ENCODE assay signal across 15 mouse cellular contexts in genomic region chr1:86834351-86834987, GRCm38 (mm10).
DNase-seq lines count a peak whose midpoint lies in the region; ATAC-seq and TF ChIP-seq lines count a peak whose summit lies in the region.
"Had no signal": no experiment of that assay in that cellular context is flagged by ENCODE, and none has a peak within 500 bp of the region (broad histone marks: within the 10 kb centered on the region; RNA-seq: fewer than 3 reads in every experiment).

No protein-coding gene starts in this region.

- TF ChIP-seq CTCF in lung, postnatal 0 days (IDR thresholded peaks at IDR 0.05): no peak

- H3K9ac ChIP-seq in heart, embryonic 13.5 days: no peak overlapping the region
- no peak overlapping the region for H3K9ac ChIP-seq in lung, postnatal 0 days (replicated peaks; ENCODE audit: low read depth)
- no peak overlapping the region for H3K9ac ChIP-seq in kidney, embryonic 14.5 days (ENCODE audit: low read depth, low read length)
- no peak overlapping the region for H3K9ac ChIP-seq in stomach, embryonic 16.5 days (ENCODE audit: low read length)
- H3K9ac ChIP-seq in liver, embryonic 12.5 days: no peak overlapping the region
- H3K9ac ChIP-seq in forebrain, embryonic 15.5 days (replicated peaks): no peak overlapping the region
- H3K9ac ChIP-seq: hindbrain, embryonic 12.5 days; midbrain, embryonic 15.5 days; neural tube, embryonic 12.5 days had no signal

- intact Hi-C loops in heart, postnatal 25 days (cut with DNase I): no loop called here

- TF ChIP-seq EP300 in lung, postnatal 0 days (IDR thresholded peaks at IDR 0.05): no peak

- H3K4me3 ChIP-seq in heart, embryonic 13.5 days: no peak overlapping the region
- no peak overlapping the region for H3K4me3 ChIP-seq in lung, postnatal 0 days (ENCODE audit: low read depth, low read length)
- H3K4me3 ChIP-seq in kidney, embryonic 14.5 days (ENCODE audit: low read length): no peak overlapping the region
- no peak overlapping the region for H3K4me3 ChIP-seq in stomach, embryonic 16.5 days (replicated peaks; ENCODE audit: low read length)
- no peak overlapping the region for H3K4me3 ChIP-seq in liver, embryonic 12.5 days
- no peak overlapping the region for H3K4me3 ChIP-seq in forebrain, embryonic 15.5 days
- H3K4me3 ChIP-seq: hindbrain, embryonic 12.5 days; midbrain, embryonic 15.5 days; neural tube, embryonic 12.5 days had no signal

- DNase-seq in heart, postnatal 25 days (ENCODE audit: low spot score): no peak
- peak; percentile 10 for DNase-seq in lung, postnatal 0 days (ENCODE audit: low spot score)
- no peak for DNase-seq in lung, adult 18-20 months
- DNase-seq: adrenal gland, postnatal 25 days; B cell, adult 2 months; lung, postnatal 10 days had no signal

- no peaks in the 10 kb centered on the region for H3K27me3 ChIP-seq in heart, embryonic 13.5 days (replicated peaks)
- H3K27me3 ChIP-seq in lung, postnatal 0 days (replicated peaks; ENCODE audit: insufficient read depth, low read length): no peaks in the 10 kb centered on the region
- no peaks in the 10 kb centered on the region for H3K27me3 ChIP-seq in kidney, embryonic 14.5 days (ENCODE audit: control insufficient read depth, insufficient read depth, low read length)
- no peaks in the 10 kb centered on the region for H3K27me3 ChIP-seq in stomach, embryonic 16.5 days (ENCODE audit: control insufficient read depth, insufficient read depth, low read length)
- H3K27me3 ChIP-seq in liver, embryonic 12.5 days (replicated peaks): no peaks in the 10 kb centered on the region
- no peaks in the 10 kb centered on the region for H3K27me3 ChIP-seq in forebrain, embryonic 15.5 days
- H3K27me3 ChIP-seq: hindbrain, embryonic 12.5 days; midbrain, embryonic 15.5 days; neural tube, embryonic 12.5 days had no signal

- H3K27ac ChIP-seq in heart, embryonic 13.5 days (replicated peaks): 0 out of 2 replicates have a peak overlapping the region, but pooled peaks have one; percentile 12
- no peak overlapping the region for H3K27ac ChIP-seq in lung, postnatal 0 days (ENCODE audit: low read length)
- H3K27ac ChIP-seq in kidney, embryonic 14.5 days (ENCODE audit: low read depth, low read length): no peak overlapping the region
- no peak overlapping the region for H3K27ac ChIP-seq in stomach, embryonic 16.5 days (ENCODE audit: low read length)
- H3K27ac ChIP-seq in liver, embryonic 12.5 days: no peak overlapping the region
- H3K27ac ChIP-seq in forebrain, embryonic 15.5 days (replicated peaks): no peak overlapping the region
- H3K27ac ChIP-seq: hindbrain, embryonic 12.5 days; midbrain, embryonic 15.5 days; neural tube, embryonic 12.5 days had no signal

- H3K36me3 ChIP-seq in heart, embryonic 13.5 days: no peaks in the 10 kb centered on the region
- no peaks in the 10 kb centered on the region for H3K36me3 ChIP-seq in lung, postnatal 0 days (ENCODE audit: insufficient read depth, low read length)
- H3K36me3 ChIP-seq in kidney, embryonic 14.5 days (ENCODE audit: control insufficient read depth, insufficient read depth, low read length): no peaks in the 10 kb centered on the region
- H3K36me3 ChIP-seq in stomach, embryonic 16.5 days (ENCODE audit: control insufficient read depth, insufficient read depth, low read length): no peaks in the 10 kb centered on the region
- H3K36me3 ChIP-seq in liver, embryonic 12.5 days: no peaks in the 10 kb centered on the region
- H3K36me3 ChIP-seq in forebrain, embryonic 15.5 days: no peaks in the 10 kb centered on the region
- H3K36me3 ChIP-seq: hindbrain, embryonic 12.5 days; midbrain, embryonic 15.5 days; neural tube, embryonic 12.5 days had no signal

- H3K9me3 ChIP-seq in heart, embryonic 13.5 days: no peaks in the 10 kb centered on the region
- no peaks in the 10 kb centered on the region for H3K9me3 ChIP-seq in lung, postnatal 0 days (ENCODE audit: low read length)
- H3K9me3 ChIP-seq in kidney, embryonic 14.5 days (ENCODE audit: control insufficient read depth, low read length): no peaks in the 10 kb centered on the region
- no peaks in the 10 kb centered on the region for H3K9me3 ChIP-seq in stomach, embryonic 16.5 days (replicated peaks; ENCODE audit: control insufficient read depth, low read length)
- H3K9me3 ChIP-seq in liver, embryonic 12.5 days (replicated peaks): no peaks in the 10 kb centered on the region
- H3K9me3 ChIP-seq in forebrain, embryonic 15.5 days: no peaks in the 10 kb centered on the region
- H3K9me3 ChIP-seq: hindbrain, embryonic 12.5 days; midbrain, embryonic 15.5 days; neural tube, embryonic 12.5 days had no signal

- whole genome bisulfite sequencing in heart, embryonic 13.5 days: 51% methylated on average over 2 of the region's 2 CpGs
- WGBS in lung, postnatal 0 days: 67% methylated on average over 2 of the region's 2 CpGs
- WGBS in kidney, embryonic 14.5 days: 27% methylated on average over 2 of the region's 2 CpGs
- 33% methylated on average over 2 of the region's 2 CpGs for WGBS in stomach, embryonic 16.5 days
- WGBS in liver, embryonic 12.5 days (ENCODE audit: insufficient replicate concordance): 62% methylated on average over 2 of the region's 2 CpGs
- WGBS in forebrain, embryonic 15.5 days: 86% methylated on average over 2 of the region's 2 CpGs

- no peak overlapping the region for H3K4me2 ChIP-seq in heart, embryonic 13.5 days
- H3K4me2 ChIP-seq in lung, postnatal 0 days (replicated peaks; ENCODE audit: low read depth, low read length): no peak overlapping the region
- H3K4me2 ChIP-seq in kidney, embryonic 14.5 days (replicated peaks; ENCODE audit: low read depth, low read length): no peak overlapping the region
- H3K4me2 ChIP-seq in stomach, embryonic 16.5 days (ENCODE audit: low read depth, low read length): no peak overlapping the region
- no peak overlapping the region for H3K4me2 ChIP-seq in liver, embryonic 12.5 days
- no peak overlapping the region for H3K4me2 ChIP-seq in forebrain, embryonic 15.5 days (replicated peaks)
- H3K4me2 ChIP-seq: hindbrain, embryonic 12.5 days; liver, embryonic 11.5 days; midbrain, embryonic 15.5 days; neural tube, embryonic 12.5 days had no signal

- no peak for ATAC-seq in heart, embryonic 13.5 days (ENCODE audit: extremely low read depth, insufficient number of reproducible peaks, low FRiP score, low TSS enrichment)
- ATAC-seq in lung, postnatal 0 days: no peak
- peak; percentile 62; the same call in 1 of the 2 replicates for ATAC-seq in kidney, embryonic 14.5 days (ENCODE audit: low FRiP score, low TSS enrichment)
- peak; percentile 53; the same call in 1 of the 2 replicates for ATAC-seq in stomach, embryonic 16.5 days (ENCODE audit: insufficient read depth, low FRiP score)
- ATAC-seq in liver, embryonic 12.5 days: no peak
- no peak for ATAC-seq in forebrain, embryonic 15.5 days (replicated peaks)
- ATAC-seq: midbrain, embryonic 15.5 days had no signal

- peaks cover 17% of the 10 kb centered on the region for H3K4me1 ChIP-seq in heart, embryonic 13.5 days
- no peaks in the 10 kb centered on the region for H3K4me1 ChIP-seq in lung, postnatal 0 days (ENCODE audit: insufficient read depth, low read depth, low read length)
- H3K4me1 ChIP-seq in kidney, embryonic 14.5 days (ENCODE audit: control insufficient read depth, insufficient read depth, low read length): peaks cover 15% of the 10 kb centered on the region
- peaks cover 11% of the 10 kb centered on the region for H3K4me1 ChIP-seq in stomach, embryonic 16.5 days (ENCODE audit: control insufficient read depth, insufficient read depth, low read length)
- no peaks in the 10 kb centered on the region for H3K4me1 ChIP-seq in liver, embryonic 12.5 days
- no peaks in the 10 kb centered on the region for H3K4me1 ChIP-seq in forebrain, embryonic 15.5 days
- H3K4me1 ChIP-seq: hindbrain, embryonic 12.5 days; midbrain, embryonic 15.5 days had no signal

Comparison
In these comparisons a context has a peak if more than half of its experiments do, and no peak if none do; other contexts are left out.
1. ATAC-seq: peak in kidney, embryonic 14.5 days (single experiment) and stomach, embryonic 16.5 days (single experiment); none in heart, embryonic 13.5 days (single experiment), lung, postnatal 0 days (single experiment), liver, embryonic 12.5 days (single experiment) and forebrain, embryonic 15.5 days (single experiment).